Mouse (Mus musculus) midbrain, embryonic 15.5 days (tissue): ENCODE measurements at regions not wholly inside any gene's neighbourhood (a gene's known extent, or its start where the extent isn't known, plus 50 kb on each side); places are given as distances from the start of the nearest gene placed in this dataset.
A peak's percentile ranks its signal among the peaks of the same experiment; 100 is the strongest.

Experiments
- ATAC-seq: fragments of 200-750 bp; cut with Nextera tagmentation; replicated peaks from 2 replicates; pipeline ENCODE4 v1.8.0; 2017; ENCODE audit warnings: moderate TSS enrichment
- H3K27ac ChIP-seq: fragments of 300-500 bp; sonication (generic); 2 replicates; pipeline ENCODE4 v1.5.1; 2015; ENCODE audit warnings: mild to moderate bottlenecking, inconsistent platforms
- H3K27me3 ChIP-seq: fragments of 300-500 bp; sonication (generic); replicated peaks from 2 replicates; pipeline ENCODE4 v1.6.1; 2015; ENCODE audit warnings: inconsistent platforms
- H3K36me3 ChIP-seq: fragments of 300-500 bp; sonication (generic); replicated peaks from 2 replicates; pipeline ENCODE4 v1.6.1; 2015; ENCODE audit warnings: inconsistent platforms
- H3K4me1 ChIP-seq: fragments of 300-500 bp; sonication (generic); 2 replicates; pipeline ENCODE4 v1.6.1; 2015; ENCODE audit warnings: inconsistent platforms
- H3K4me2 ChIP-seq: fragments of 300-500 bp; sonication (generic); 2 replicates; pipeline ENCODE4 v1.6.1; 2015; ENCODE audit warnings: inconsistent platforms, mild to moderate bottlenecking, moderate library complexity
- H3K4me3 ChIP-seq: fragments of 300-500 bp; sonication (generic); 2 replicates; pipeline ENCODE4 v1.5.1; 2015; ENCODE audit warnings: mild to moderate bottlenecking, inconsistent platforms
- H3K9ac ChIP-seq: fragments of 300-500 bp; sonication (generic); 2 replicates; pipeline ENCODE4 v1.6.1; 2015; ENCODE audit warnings: mild to moderate bottlenecking, inconsistent platforms
- H3K9me3 ChIP-seq: fragments of 300-500 bp; sonication (generic); 2 replicates; pipeline ENCODE4 v1.6.1; 2016; ENCODE audit warnings: inconsistent platforms
- WGBS: fragments of 180-500 bp; shearing (Covaris S2); methylation state at CpG from one replicate; pipeline ENCODE4 v1.1.7; 2015; ENCODE audit warnings: mixed read lengths; 5-methylcytosine and 5-hydroxymethylcytosine counted together

DNA sequence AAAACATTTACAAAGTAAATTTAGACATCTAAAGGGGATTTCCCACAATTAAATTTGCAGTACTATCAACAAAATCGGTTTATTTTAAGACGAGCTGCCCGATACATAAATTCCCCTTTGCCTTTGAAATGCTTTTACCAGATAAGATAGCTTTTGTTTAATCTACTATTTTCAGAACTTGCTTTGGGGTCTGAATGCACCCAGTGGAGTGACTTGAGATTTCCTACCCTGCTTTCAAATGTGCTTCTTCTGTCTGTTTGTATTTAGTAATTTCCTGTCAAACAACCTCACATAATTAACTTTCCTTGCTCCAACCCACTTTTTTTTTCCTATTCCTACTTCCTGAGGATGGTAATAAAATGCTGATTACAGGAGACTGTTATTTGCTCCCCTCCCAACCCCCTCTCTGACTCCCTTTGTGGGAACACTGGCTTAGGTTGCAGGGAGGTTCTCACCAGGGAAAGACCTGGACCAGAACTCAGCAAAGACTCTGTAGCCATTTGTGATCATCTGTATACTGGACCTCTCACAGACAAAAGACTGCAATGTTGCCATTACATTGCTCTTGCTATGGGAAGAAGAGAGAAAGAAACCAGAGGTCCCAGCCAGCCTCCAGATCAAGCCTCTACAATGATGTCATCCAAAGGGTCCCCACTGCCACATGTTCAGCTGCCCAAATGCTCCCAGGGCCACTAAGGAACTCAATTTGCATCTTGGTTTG lies 318.1 kb downstream of the Sox4 start:
- H3K27ac ChIP-seq: no peak overlapping the region
- ATAC-seq: no peak
- no peak overlapping the region for H3K4me2 ChIP-seq
- H3K27me3 ChIP-seq: no peaks in the 10 kb centered on the region
- H3K9ac ChIP-seq: no peak overlapping the region
- no peaks in the 10 kb centered on the region for H3K36me3 ChIP-seq
- peaks cover 5% of the 10 kb centered on the region; the same call in 1 of the 2 replicates for H3K4me1 ChIP-seq
- H3K9me3 ChIP-seq: no peaks in the 10 kb centered on the region
- H3K4me3 ChIP-seq: no peak overlapping the region
- 59% methylated on average over 3 of the region's 3 CpGs for WGBS

DNA sequence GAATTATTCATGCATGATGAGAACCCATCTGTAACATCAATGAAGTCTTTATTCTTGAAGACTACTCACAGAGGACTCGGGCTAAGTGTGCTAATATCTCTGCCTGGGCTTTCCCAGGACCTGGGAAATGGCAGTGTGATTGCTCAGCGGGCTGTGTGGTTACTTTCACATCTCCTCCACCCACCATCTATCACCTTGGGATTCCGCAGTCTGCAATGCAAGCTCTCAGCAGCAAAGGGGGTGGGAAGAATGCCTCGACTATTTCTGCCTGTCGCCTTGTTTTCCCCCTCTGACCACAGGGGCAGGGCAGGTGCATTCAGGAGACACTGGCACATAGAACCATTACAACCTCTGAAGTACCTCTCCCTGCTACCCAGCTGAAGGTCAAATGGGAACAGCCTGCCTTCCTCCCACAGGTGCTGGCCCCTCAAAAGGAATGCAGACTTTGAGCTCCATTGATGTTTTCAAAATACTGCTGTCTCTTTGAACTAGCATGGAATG lies 319.9 kb downstream of the Sox4 start:
- Histone ChIP-seq H3K36me3 (no peaks in the 10 kb centered on the region), H3K4me1 (peaks cover 12% of the 10 kb centered on the region), H3K9me3 (no peaks in the 10 kb centered on the region), H3K4me2 (no peak overlapping the region), H3K9ac (no peak overlapping the region), H3K27ac (0 out of 2 replicates have a peak overlapping the region, but pooled peaks have one; percentile 5), H3K27me3 (no peaks in the 10 kb centered on the region), H3K4me3 (no peak overlapping the region)
- ATAC-seq: no peak
- 49% methylated on average over 5 of the region's 5 CpGs for WGBS

DNA sequence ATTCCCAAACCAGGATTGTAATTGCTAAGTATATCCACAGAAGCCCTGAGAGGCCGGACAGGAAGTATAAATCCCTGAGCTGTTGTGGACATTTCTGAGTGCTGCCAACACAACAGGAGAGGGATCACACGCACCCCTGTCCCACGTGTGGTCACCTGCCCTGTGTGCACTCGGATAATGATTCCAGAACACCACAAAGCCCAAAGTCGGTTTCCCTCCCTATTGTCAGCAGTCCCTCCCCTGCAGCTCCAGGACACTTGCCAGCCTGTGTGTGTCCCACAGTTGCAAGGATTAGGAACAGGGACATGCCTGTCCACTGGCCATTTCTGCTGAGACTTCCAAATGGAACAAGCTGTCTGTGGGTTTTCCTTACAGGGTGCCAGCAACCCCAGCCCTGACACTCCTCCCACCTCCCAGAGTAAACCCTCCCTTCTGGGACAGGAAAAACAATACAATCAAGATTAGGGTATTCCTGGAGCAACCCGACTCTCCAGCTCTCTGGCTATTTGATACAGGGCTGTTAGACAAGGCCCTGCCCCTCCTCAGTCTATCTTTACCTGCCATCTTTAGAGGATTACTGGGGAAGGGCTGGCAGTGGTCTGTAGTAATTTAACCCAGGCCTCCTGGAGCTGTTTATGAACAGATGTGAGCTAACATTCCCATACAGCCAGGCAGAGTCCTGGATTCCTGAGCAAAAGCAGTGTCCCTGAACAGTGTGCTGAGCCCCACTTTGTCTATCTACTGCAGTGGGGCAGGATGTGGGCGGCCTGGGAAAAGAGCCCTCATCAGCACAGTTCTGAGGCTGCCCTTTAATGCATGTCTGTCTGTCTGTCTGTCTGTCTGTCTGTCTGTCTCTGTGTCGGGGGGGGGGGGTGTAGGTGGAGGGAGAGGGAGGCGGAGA lies 323.8 kb downstream of the Sox4 start:
- Histone ChIP-seq H3K9me3 (no peaks in the 10 kb centered on the region), H3K27me3 (no peaks in the 10 kb centered on the region), H3K4me1 (peaks cover 12% of the 10 kb centered on the region), H3K27ac (peak overlapping the region; percentile 34; the same call in 1 of the 2 replicates), H3K36me3 (no peaks in the 10 kb centered on the region), H3K4me2 (no peak overlapping the region), H3K9ac (no peak overlapping the region), H3K4me3 (no peak overlapping the region)
- 46% methylated on average over 9 of the region's 9 CpGs for WGBS
- ATAC-seq: peak; percentile 62; the same call in 1 of the 2 replicates

DNA sequence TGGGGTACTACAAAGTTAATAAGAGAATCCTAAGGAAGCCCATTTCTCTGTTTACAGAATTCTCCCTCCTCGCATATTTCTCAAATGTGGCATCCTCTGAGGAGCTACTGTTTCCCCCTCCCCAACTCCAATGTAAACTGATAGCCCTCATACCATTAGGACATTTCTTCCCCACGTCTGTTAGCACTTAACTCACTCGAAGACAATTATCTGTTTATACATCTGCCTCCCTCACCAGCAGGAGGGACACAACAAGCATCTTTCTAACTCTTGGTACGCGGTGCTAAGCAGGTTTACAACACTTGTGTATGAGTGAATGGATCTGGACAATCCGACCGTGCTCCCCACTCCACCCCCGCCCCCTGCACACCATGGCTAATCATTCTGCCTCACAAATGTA lies 324.8 kb downstream of the Sox4 start:
- WGBS: 71% methylated on average over 8 of the region's 8 CpGs
- Histone ChIP-seq H3K4me1 (peaks cover 12% of the 10 kb centered on the region), H3K9me3 (no peaks in the 10 kb centered on the region), H3K4me3 (no peak overlapping the region), H3K9ac (no peak overlapping the region), H3K27me3 (no peaks in the 10 kb centered on the region), H3K36me3 (no peaks in the 10 kb centered on the region), H3K27ac (no peak overlapping the region), H3K4me2 (no peak overlapping the region)
- ATAC-seq: no peak

DNA sequence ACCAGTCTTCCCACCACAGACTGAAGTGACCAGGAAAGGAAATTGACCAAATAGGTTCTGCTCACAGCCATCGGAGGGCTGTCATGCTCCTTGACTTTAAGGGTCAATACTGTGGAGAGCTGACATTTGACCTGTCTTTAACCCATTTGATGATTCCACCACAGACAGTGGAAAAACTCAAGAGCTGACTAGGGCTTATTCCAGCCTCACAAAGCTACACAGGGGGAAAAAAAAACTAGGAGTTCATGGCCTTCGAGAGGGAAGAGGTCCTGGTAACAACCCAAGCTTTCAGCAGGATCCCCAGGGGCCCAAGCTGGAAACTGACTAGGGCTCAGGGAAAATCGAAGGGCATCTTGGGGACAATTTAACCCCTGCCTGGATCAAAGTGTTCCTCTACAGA lies 334.6 kb downstream of the Sox4 start:
- 28% methylated on average over 3 of the region's 3 CpGs for WGBS
- H3K9ac ChIP-seq: no peak overlapping the region
- H3K36me3 ChIP-seq: no peaks in the 10 kb centered on the region
- H3K4me1 ChIP-seq: no peaks in the 10 kb centered on the region
- no peaks in the 10 kb centered on the region for H3K9me3 ChIP-seq
- no peak overlapping the region for H3K4me2 ChIP-seq
- no peak overlapping the region for H3K4me3 ChIP-seq
- no peaks in the 10 kb centered on the region for H3K27me3 ChIP-seq
- ATAC-seq: no peak
- no peak overlapping the region for H3K27ac ChIP-seq

DNA sequence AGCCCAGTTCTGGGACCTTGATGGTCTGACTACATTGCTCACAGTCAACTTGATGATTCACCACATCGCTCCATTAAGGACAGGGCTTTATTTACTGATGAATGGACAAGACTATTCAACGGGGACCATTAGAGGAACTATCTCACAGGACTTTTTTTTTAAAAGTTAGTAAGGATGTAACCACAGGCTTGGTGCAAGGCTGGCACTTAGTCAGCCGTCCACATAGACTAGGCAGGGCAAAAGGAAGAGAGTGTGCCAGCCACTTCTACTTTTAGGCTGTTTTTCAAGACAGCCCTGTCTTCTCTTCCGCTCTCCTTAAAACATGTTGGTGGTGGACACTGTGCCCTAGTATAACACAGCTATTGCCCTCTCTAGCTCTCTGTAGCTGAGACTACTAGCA lies 336.0 kb downstream of the Sox4 start:
- 94% methylated on average over 4 of the region's 4 CpGs for WGBS
- H3K36me3 ChIP-seq: no peaks in the 10 kb centered on the region
- no peaks in the 10 kb centered on the region for H3K9me3 ChIP-seq
- H3K27me3 ChIP-seq: no peaks in the 10 kb centered on the region
- H3K27ac ChIP-seq: no peak overlapping the region
- H3K4me1 ChIP-seq: no peaks in the 10 kb centered on the region
- no peak for ATAC-seq
- no peak overlapping the region for H3K4me2 ChIP-seq
- no peak overlapping the region for H3K4me3 ChIP-seq
- no peak overlapping the region for H3K9ac ChIP-seq

DNA sequence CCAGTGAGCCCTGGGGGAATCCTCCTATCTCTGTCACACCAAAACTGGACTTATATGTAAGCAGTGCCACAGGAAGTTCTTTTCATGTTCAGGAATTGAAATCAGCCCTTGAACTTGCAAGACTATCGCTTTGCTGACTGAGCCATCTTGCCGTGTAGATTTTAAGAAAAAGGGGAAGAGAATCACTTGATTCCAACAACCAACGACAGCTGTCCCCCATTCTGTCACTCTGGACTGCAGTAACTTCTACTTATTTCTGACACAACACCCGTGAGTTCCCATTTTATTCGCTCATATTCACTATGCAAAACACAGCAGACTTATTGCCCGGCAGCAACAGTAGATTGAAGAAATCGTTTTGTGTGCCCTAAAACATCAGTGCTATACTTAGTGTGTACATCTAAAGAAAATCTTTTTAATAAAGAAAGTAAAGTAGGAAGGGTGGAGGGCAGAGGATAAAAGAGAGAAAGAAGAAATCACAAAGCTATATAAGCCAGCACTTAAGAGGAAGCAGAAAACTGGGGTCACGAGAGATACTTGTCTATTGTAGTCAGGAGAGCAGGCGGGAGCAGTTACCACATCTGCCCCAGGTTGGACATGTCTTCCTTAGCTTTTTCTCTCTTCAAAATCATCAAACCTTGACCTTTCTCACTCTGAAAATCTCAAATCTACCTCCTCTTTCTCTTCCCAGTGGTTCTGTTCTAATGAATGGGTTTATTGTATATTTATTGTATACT lies 336.7 kb downstream of the Sox4 start:
- Histone ChIP-seq H3K4me1 (no peaks in the 10 kb centered on the region), H3K4me3 (no peak overlapping the region), H3K27me3 (no peaks in the 10 kb centered on the region), H3K9me3 (no peaks in the 10 kb centered on the region), H3K27ac (no peak overlapping the region), H3K4me2 (no peak overlapping the region), H3K9ac (no peak overlapping the region), H3K36me3 (no peaks in the 10 kb centered on the region)
- no peak for ATAC-seq
- WGBS: 80% methylated on average over 9 of the region's 9 CpGs

DNA sequence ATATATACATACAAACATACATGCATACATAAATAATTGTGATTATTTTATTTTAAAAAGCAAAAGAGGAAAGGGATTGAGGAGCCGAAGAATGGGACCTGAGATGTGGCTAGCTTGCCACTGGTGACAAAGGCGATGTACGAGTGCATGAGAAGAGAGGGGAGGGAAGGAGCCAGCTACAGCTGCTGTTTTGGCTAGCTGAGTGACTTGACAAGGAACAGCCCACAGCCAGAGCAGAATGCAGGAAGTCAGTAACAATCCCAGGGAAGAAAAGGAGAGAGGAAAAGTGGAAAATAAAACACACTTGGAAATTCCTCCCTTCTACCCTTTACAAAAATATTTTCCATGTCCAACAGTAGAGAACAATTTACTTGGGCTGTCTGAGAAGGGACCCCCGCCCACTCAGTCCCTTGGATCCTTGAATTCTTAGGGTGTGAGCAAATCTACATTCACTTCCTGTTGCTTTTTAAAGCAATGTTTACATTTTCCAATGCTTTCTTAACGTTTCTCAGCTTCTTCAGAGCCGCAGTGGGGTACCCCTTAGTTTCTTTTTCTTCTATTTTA lies 345.9 kb downstream of the Sox4 start:
- H3K36me3 ChIP-seq: no peaks in the 10 kb centered on the region
- H3K9me3 ChIP-seq: no peaks in the 10 kb centered on the region
- H3K4me3 ChIP-seq: no peak overlapping the region
- H3K9ac ChIP-seq: no peak overlapping the region
- no peak for ATAC-seq
- 71% methylated on average over 6 of the region's 6 CpGs for WGBS
- peak overlapping the region; percentile 4; the same call in 1 of the 2 replicates for H3K27ac ChIP-seq
- no peaks in the 10 kb centered on the region for H3K4me1 ChIP-seq
- no peaks in the 10 kb centered on the region for H3K27me3 ChIP-seq
- no peak overlapping the region for H3K4me2 ChIP-seq

DNA sequence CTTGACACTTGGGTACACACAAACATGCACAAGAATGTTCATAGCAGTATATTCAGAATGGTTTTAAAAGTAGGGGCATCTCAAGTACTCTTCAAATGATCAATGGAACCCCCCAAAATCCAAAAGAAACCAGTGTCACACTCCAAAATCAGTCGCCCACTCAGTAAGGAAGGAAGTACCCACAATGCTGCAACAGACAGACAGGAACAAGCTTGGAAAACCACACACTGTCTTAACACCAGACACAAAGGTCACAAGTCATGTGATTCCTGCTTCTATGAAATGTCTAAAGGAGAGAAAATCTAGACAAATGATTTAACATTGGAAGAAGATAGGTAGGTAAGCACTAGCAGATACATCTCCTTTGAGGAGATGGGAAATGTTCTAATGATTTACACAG lies 346.9 kb downstream of the Sox4 start:
- Histone ChIP-seq H3K4me2 (no peak overlapping the region), H3K4me1 (no peaks in the 10 kb centered on the region), H3K27me3 (no peaks in the 10 kb centered on the region), H3K4me3 (no peak overlapping the region), H3K9ac (no peak overlapping the region), H3K36me3 (no peaks in the 10 kb centered on the region), H3K9me3 (no peaks in the 10 kb centered on the region), H3K27ac (no peak overlapping the region)
- no peak for ATAC-seq
- 95% methylated on average over 1 of the region's 1 CpGs for WGBS

DNA sequence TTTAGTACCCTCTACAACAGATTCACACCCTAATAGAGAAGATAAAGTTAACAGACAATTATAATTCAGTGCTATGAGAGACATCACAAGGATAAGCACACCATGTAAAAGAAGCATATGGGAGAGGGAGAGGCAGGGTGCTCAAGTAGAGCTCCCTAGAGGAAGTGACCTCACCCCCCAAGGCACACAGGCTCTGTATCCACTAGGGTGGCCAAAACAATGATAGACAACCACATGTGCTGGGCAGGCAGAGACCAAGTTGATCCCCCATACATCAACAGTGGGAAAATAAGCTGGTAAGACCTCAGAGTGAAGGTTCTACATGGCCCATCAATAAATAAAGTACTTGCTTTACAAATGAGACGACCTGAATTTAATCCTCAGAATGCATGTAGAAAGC lies 347.7 kb downstream of the Sox4 start:
- Histone ChIP-seq H3K27me3 (no peaks in the 10 kb centered on the region), H3K27ac (no peak overlapping the region), H3K9ac (no peak overlapping the region), H3K4me2 (no peak overlapping the region), H3K36me3 (no peaks in the 10 kb centered on the region), H3K4me1 (no peaks in the 10 kb centered on the region), H3K4me3 (no peak overlapping the region), H3K9me3 (no peaks in the 10 kb centered on the region)
- 47% methylated on average over 1 of the region's 1 CpGs for WGBS
- ATAC-seq: no peak

DNA sequence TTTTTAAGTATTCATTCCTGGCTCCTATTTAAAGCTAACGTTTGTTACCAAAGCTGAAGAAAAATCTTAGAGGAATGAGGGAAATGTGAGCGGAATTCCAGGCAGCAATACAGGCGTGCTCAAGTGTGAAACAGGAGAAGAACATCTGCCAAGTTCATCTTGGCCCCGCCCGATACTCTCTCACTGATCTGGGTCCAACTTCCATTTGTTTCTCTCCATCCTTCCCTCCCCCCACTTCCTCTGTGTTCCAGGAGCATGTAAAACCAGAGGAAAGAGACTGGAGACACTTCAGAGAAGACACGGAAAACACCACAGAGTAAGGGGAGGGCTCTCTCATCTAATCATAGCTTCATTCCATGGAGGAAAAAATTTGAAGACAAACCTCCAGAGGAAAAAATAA lies 346.7 kb downstream of the Gm11361 start:
- 82% methylated on average over 6 of the region's 6 CpGs for WGBS
- no peak overlapping the region for H3K27ac ChIP-seq

DNA sequence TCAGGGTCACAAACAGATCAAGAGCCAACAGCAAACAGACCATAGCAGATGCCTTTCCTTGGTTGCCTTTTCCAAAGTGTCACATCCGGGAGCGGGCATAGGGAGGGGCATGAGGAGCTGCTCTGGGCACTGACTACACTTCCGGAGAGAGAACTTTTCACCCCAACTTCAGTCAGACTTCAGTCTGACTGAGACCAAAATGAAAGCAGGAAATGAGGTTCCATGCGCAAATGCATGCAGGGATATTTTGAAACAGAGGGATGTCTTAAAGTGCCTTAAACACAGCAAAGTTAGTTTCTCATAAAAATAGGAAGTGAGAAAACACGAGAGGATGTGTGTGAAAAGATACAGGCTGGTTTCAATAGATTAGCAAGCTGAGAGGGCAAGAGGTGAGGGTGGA lies 343.5 kb downstream of the Gm11361 start:
- Histone ChIP-seq H3K4me3 (no peak overlapping the region), H3K4me1 (peaks cover 6% of the 10 kb centered on the region; the same call in 1 of the 2 replicates), H3K4me2 (no peak overlapping the region), H3K27me3 (no peaks in the 10 kb centered on the region), H3K27ac (no peak overlapping the region), H3K36me3 (no peaks in the 10 kb centered on the region), H3K9ac (no peak overlapping the region), H3K9me3 (no peaks in the 10 kb centered on the region)
- no peak for ATAC-seq
- WGBS: 71% methylated on average over 5 of the region's 5 CpGs

More for the DNA sequence above, 346.7 kb downstream of the Gm11361 start:
- H3K36me3 ChIP-seq: no peaks in the 10 kb centered on the region
- no peaks in the 10 kb centered on the region for H3K27me3 ChIP-seq
- no peaks in the 10 kb centered on the region for H3K9me3 ChIP-seq
- H3K9ac ChIP-seq: no peak overlapping the region
- no peak overlapping the region for H3K4me3 ChIP-seq
- H3K4me1 ChIP-seq: no peaks in the 10 kb centered on the region
- no peak overlapping the region for H3K4me2 ChIP-seq
- ATAC-seq: no peak
